Mouse (Mus musculus) lung, embryonic 16.5 days (tissue): ENCODE results near the gene Cgref1. TPM values are rescaled to one million over a fixed set of nuclear protein-coding genes. Genes with fewer than 3 reads are reported as not detected.

Experiments used
- ATAC-seq: fragments of 200-750 bp; cut with Nextera tagmentation; 2 replicates; pipeline ENCODE4 v1.8.0; 2017; ENCODE audit warnings: low read depth, mild to moderate bottlenecking, moderate library complexity
- H3K27ac ChIP-seq: fragments of 300-500 bp; sonication (generic); 2 replicates; pipeline ENCODE4 v1.5.1; 2014; ENCODE audit warnings: mild to moderate bottlenecking, control low read depth, low read length
- H3K27me3 ChIP-seq: fragments of 300-500 bp; sonication (generic); 2 replicates; pipeline ENCODE4 v1.6.1; 2014; ENCODE audit warnings: low read depth, low read length, mixed read lengths; ENCODE audit not compliant: control insufficient read depth, insufficient read depth
- H3K36me3 ChIP-seq: fragments of 300-500 bp; sonication (generic); 2 replicates; pipeline ENCODE4 v1.6.1; 2014; ENCODE audit warnings: low read length; ENCODE audit not compliant: control insufficient read depth, insufficient read depth
- H3K4me1 ChIP-seq: fragments of 300-500 bp; sonication (generic); replicated peaks from 2 replicates; pipeline ENCODE4 v1.6.1; 2014; ENCODE audit warnings: low read length, mixed read lengths; ENCODE audit not compliant: control insufficient read depth, insufficient read depth
- H3K4me2 ChIP-seq: fragments of 300-500 bp; sonication (generic); 2 replicates; pipeline ENCODE4 v1.6.1; 2014; ENCODE audit warnings: low read depth, low read length, control low read depth
- H3K4me3 ChIP-seq: fragments of 300-500 bp; sonication (generic); 2 replicates; pipeline ENCODE4 v1.5.1; 2014; ENCODE audit warnings: mild to moderate bottlenecking, low read length, control low read depth
- H3K9ac ChIP-seq: fragments of 300-500 bp; sonication (generic); 2 replicates; pipeline ENCODE4 v1.6.1; 2014; ENCODE audit warnings: low read length, control low read depth
- H3K9me3 ChIP-seq: fragments of 300-500 bp; sonication (generic); 2 replicates; pipeline ENCODE4 v1.6.1; 2016; ENCODE audit warnings: low read length; ENCODE audit not compliant: control insufficient read depth
- whole genome bisulfite sequencing: fragments of 180-500 bp; shearing (Covaris S2); extraction: QIAGEN DNeasy Blood & Tissue Kit; methylation state at CpG from one replicate; pipeline ENCODE4 v1.1.7; 2014; 5-methylcytosine and 5-hydroxymethylcytosine counted together
- polyA plus RNA-seq: library from polyadenylated mRNA; unstranded; fragments of >200 nt; fragmentation: Nextera tagmentation; extraction: Ambion mirVana; gene quantifications from 2 replicates; pipeline ENCODE4 v1.2.1, GENCODE M21; 2015

Gene Cgref1
- polyA plus RNA-seq, 1 experiment from 2014 or later, result 3.3 TPM

GRCm38 (mm10) chr5:30915456-30915855, 29.9 kb downstream of the Cgref1 start:
- WGBS, result 35% methylated on average over 9 of the region's 9 CpGs
- H3K4me1 ChIP-seq, result peaks cover 32% of the 10 kb centered on the region
- no peaks in the 10 kb centered on the region for H3K27me3 ChIP-seq
- H3K9me3 ChIP-seq, result no peaks in the 10 kb centered on the region
- peak overlapping the region; percentile 84 for H3K4me2 ChIP-seq
- H3K9ac ChIP-seq, result peak overlapping the region; percentile 81
- ATAC-seq, result no peak
- peak overlapping the region; percentile 98 for H3K27ac ChIP-seq
- H3K36me3 ChIP-seq, result peaks cover 10% of the 10 kb centered on the region
- H3K4me3 ChIP-seq, result peak overlapping the region; percentile 67

DNA sequence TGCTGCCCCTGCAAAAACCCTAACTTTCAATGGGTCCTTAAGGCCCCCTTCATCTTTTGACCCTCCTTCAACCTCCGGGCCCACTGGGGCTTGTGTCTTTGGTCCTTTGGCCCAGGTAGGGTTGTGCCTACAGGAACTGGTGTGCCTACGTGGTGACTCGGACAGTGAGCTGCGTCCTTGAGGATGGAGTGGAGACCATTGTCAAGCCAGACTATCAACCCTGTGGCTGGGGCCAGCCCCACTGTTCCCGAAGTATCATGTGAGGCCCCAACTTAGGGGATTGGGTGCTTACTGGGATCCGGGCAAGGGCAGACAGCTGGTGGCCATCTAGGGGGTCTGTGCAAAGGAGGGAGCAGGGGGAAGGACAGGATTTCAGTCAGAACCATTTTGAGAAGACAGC, 30.5 kb downstream of the Cgref1 start:
- ATAC-seq, result no peak
- H3K4me2 ChIP-seq, result peak overlapping the region; percentile 84
- H3K9me3 ChIP-seq, result no peaks in the 10 kb centered on the region
- peaks cover 10% of the 10 kb centered on the region for H3K36me3 ChIP-seq
- 40% methylated on average over 6 of the region's 6 CpGs for WGBS
- H3K27me3 ChIP-seq, result no peaks in the 10 kb centered on the region
- peaks cover 28% of the 10 kb centered on the region for H3K4me1 ChIP-seq
- peak overlapping the region; percentile 98 for H3K27ac ChIP-seq
- H3K9ac ChIP-seq, result peak overlapping the region; percentile 81
- H3K4me3 ChIP-seq, result peak overlapping the region; percentile 67

DNA sequence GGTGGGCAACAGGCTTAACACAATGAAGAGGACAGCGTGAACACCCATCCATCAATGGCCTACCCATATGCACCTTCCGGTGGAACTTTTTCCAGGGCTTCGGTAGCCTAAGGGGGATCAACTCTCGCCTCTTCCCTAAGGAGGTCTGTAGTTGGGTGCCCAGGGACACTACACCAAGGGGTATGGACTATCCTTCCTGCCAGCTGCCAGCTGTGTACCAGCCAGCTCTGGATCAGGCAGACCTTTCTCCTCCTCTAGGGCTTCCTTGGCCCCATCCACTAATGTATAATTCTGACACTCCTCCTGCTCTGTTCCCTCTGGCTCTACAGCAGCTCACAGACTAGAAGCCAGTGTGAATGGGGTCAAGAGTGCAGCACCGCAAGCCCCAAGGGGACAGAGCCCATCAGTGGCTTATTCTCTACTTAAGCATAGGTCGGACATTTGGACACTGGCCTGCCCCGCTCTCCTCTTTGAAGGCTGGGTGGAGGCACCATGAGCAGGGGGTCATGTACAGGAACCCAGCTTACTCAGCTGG, 31.2 kb downstream of the Cgref1 start:
- Histone ChIP-seq H3K9ac (peak overlapping the region; percentile 81), H3K4me1 (peaks cover 34% of the 10 kb centered on the region), H3K4me2 (peak overlapping the region; percentile 84), H3K36me3 (peaks cover 10% of the 10 kb centered on the region), H3K9me3 (no peaks in the 10 kb centered on the region), H3K4me3 (peak overlapping the region; percentile 67), H3K27me3 (no peaks in the 10 kb centered on the region), H3K27ac (peak overlapping the region; percentile 98)
- no peak for ATAC-seq
- WGBS, result 33% methylated on average over 7 of the region's 7 CpGs

GRCm38 (mm10) chr5:30913060-30913841, 32.1 kb downstream of the Cgref1 start, which contains the start of gene Emilin1:
TSS of gene Emilin1 (plus strand) at chr5:30913402.
- H3K27ac ChIP-seq, result peak within 1 kb of the TSS; percentile 98
- peaks cover 6% of the 10 kb centered on the region for H3K36me3 ChIP-seq
- H3K4me1 ChIP-seq, result peaks cover 43% of the 10 kb centered on the region
- H3K27me3 ChIP-seq, result no peaks in the 10 kb centered on the region
- H3K4me2 ChIP-seq, result peak within 1 kb of the TSS; percentile 84
- WGBS, result 11% methylated on average over 12 of the region's 13 CpGs
- peak; percentile 85 for ATAC-seq
- H3K4me3 ChIP-seq, result peak within 1 kb of the TSS; percentile 67
- H3K9me3 ChIP-seq, result no peaks in the 10 kb centered on the region
- peak within 1 kb of the TSS; percentile 81 for H3K9ac ChIP-seq

DNA sequence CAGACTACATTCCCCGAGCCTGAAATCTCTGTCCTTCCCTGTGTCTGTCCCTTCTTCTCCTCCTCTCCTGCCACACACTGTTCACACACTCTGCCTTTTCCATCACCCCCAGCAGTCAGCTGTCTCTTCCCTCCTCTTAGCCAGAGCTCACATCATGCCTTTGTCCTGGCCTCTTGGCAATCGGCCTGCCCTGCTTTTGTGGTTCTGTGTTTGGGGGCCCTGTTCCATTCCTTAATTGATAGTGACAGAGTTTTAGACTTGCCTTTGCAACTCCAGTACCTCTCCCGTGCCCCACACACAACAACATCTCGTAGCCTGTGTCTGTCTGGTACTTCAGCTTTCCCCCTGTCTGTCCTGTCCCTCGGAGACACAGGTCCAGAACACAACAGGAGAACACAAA, 33.2 kb downstream of the Cgref1 start:
- 41% methylated on average over 5 of the region's 5 CpGs for WGBS
- peak overlapping the region; percentile 98 for H3K27ac ChIP-seq
- peak overlapping the region; percentile 44 for H3K9ac ChIP-seq
- H3K4me1 ChIP-seq, result peaks cover 48% of the 10 kb centered on the region
- no peaks in the 10 kb centered on the region for H3K27me3 ChIP-seq
- no peaks in the 10 kb centered on the region for H3K9me3 ChIP-seq
- H3K36me3 ChIP-seq, result peaks cover 3% of the 10 kb centered on the region
- no peak overlapping the region for H3K4me3 ChIP-seq
- peak overlapping the region; percentile 84; the same call in 1 of the 2 replicates for H3K4me2 ChIP-seq
- no peak for ATAC-seq

DNA sequence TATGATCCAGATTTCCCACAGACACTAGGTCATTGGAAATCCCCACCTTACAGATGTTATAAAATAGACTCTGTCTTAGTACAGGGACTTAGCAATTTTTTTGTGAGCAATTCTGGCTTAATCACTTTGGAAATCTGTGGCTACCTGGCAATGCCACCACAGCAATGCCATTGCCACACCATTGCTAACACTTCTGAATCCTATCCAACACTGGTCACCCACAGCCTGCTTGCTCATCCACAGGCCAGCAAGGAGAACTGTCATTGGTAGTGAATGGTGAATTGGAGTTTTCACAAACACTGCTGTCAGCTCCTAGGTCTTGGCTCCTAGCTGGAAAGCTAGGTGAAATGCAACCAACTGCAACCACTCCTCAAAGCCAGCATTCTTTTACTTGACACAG, 34.9 kb downstream of the Cgref1 start:
- H3K9ac ChIP-seq, result no peak overlapping the region
- no peaks in the 10 kb centered on the region for H3K9me3 ChIP-seq
- H3K36me3 ChIP-seq, result peaks cover 5% of the 10 kb centered on the region; the same call in 1 of the 2 replicates
- H3K4me1 ChIP-seq, result peaks cover 54% of the 10 kb centered on the region
- ATAC-seq, result no peak
- no peaks in the 10 kb centered on the region for H3K27me3 ChIP-seq
- no peak overlapping the region for H3K4me3 ChIP-seq
- H3K4me2 ChIP-seq, result no peak overlapping the region
- H3K27ac ChIP-seq, result no peak overlapping the region

- Histone ChIP-seq H3K9ac (no peak overlapping the region), H3K27me3 (no peaks in the 10 kb centered on the region), H3K36me3 (peaks cover 11% of the 10 kb centered on the region; the same call in 1 of the 2 replicates), H3K9me3 (no peaks in the 10 kb centered on the region), H3K4me2 (no peak overlapping the region), H3K27ac (peak overlapping the region; percentile 98; the same call in 1 of the 2 replicates), H3K4me3 (no peak overlapping the region), H3K4me1 (peaks cover 53% of the 10 kb centered on the region)
- 77% methylated on average over 7 of the region's 7 CpGs for WGBS
- ATAC-seq, result no peak
Observed at GRCm38 (mm10) chr5:30909863-30910262, 35.5 kb downstream of the Cgref1 start.

- H3K27ac ChIP-seq, result peak overlapping the region; percentile 98
- peaks cover 53% of the 10 kb centered on the region for H3K4me1 ChIP-seq
- H3K27me3 ChIP-seq, result no peaks in the 10 kb centered on the region
- H3K4me3 ChIP-seq, result no peak overlapping the region
- 28% methylated on average over 7 of the region's 7 CpGs for WGBS
- H3K36me3 ChIP-seq, result peaks cover 16% of the 10 kb centered on the region; the same call in 1 of the 2 replicates
- no peak overlapping the region for H3K9ac ChIP-seq
- no peaks in the 10 kb centered on the region for H3K9me3 ChIP-seq
- no peak for ATAC-seq
- no peak overlapping the region for H3K4me2 ChIP-seq
Observed at GRCm38 (mm10) chr5:30909300-30909659, 36.1 kb downstream of the Cgref1 start.

GRCm38 (mm10) chr5:30908426-30909299, 36.7 kb downstream of the Cgref1 start:
- H3K9ac ChIP-seq, result peak overlapping the region; percentile 79
- 32% methylated on average over 13 of the region's 13 CpGs for WGBS
- H3K4me3 ChIP-seq, result peak overlapping the region; percentile 73
- H3K4me2 ChIP-seq, result peak overlapping the region; percentile 97
- peaks cover 19% of the 10 kb centered on the region; the same call in 1 of the 2 replicates for H3K36me3 ChIP-seq
- ATAC-seq, result peak; percentile 43
- no peaks in the 10 kb centered on the region for H3K27me3 ChIP-seq
- H3K9me3 ChIP-seq, result no peaks in the 10 kb centered on the region
- peak overlapping the region; percentile 98 for H3K27ac ChIP-seq
- peaks cover 53% of the 10 kb centered on the region for H3K4me1 ChIP-seq
